Mouse (Mus musculus) testis, adult 2 months (tissue): Measurements from ENCODE around the gene Sdhaf3.

Source experiments
- CTCF ChIP-seq: fragments of 200-500 bp; IDR thresholded peaks from 2 replicates; pipeline ENCODE4 v1.5.1; 2012; ENCODE audit warnings: low read depth, mild to moderate bottlenecking, inconsistent platforms, low read length, moderate library complexity; ENCODE audit not compliant: control insufficient read depth, insufficient read depth, insufficient replicate concordance
- POLR2A ChIP-seq: fragments of 200-500 bp; IDR thresholded peaks from 2 replicates; pipeline ENCODE4 v1.6.1; 2012; ENCODE audit warnings: low read depth, mild to moderate bottlenecking, inconsistent platforms, low read length, moderate library complexity; ENCODE audit not compliant: control insufficient read depth

GRCm38 (mm10) chr6:6997956-6998355 is 42.2 kb downstream of the Sdhaf3 start:
- TF ChIP-seq CTCF (no peak), POLR2A (no peak)
